Mouse (Mus musculus) kidney, adult 2 months (tissue): ENCODE measurements around the gene Smpd2.

Experiments
- CTCF ChIP-seq: fragments of 200-500 bp; conservative IDR thresholded peaks from 2 replicates; pipeline ENCODE4 v1.5.1; 2011; ENCODE audit warnings: low read depth, mild to moderate bottlenecking, control low read depth, low read length, moderate library complexity, mixed read lengths; ENCODE audit not compliant: insufficient read depth, insufficient read length
- POLR2A ChIP-seq: fragments of 200-500 bp; IDR thresholded peaks from one replicate; pipeline ENCODE4 v1.6.1; 2011; ENCODE audit warnings: low read depth, low read length, control low read depth

DNA sequence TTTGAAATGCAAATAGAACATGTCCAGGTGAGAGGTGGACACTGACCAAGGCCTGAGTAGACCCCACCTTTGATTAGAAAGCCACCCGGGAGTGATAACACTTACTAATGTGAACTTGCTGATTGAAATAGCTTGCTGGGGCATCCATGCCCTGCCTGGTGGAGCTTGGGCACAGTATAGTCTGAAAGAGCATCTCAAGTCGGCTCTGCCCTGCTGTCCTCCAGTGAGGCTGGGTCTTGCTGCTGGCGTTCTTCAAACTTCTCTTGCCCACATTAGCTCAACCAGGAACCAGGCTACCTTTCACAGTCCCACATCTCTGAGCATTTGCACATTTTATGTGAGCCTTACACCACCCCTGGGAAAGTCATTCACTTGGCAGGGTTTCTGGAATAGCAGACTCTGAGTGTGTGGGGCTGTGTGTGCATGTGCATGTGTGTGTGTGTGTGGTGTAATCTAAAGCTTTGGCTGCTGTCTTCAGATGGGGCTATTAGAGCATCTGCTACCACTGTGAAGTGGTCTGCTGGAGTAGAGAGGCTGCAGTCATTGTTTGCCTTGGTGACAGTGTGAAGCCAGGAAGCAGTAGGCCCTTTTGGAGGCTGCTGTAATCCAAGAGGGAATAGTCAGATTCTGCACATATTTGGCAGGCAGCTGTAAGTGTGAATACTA, 29.0 kb downstream of the Smpd2 start:
- no peak for TF ChIP-seq POLR2A
- TF ChIP-seq CTCF, result no peak
